Mouse (Mus musculus) duodenum, adult 2 months (tissue): ENCODE data around the gene Cdadc1. TPM values are rescaled to one million over a fixed set of nuclear protein-coding genes. Genes with fewer than 3 reads are reported as not detected.

ENCODE experiments used
- polyA plus RNA-seq: library from polyadenylated mRNA; depleted of rRNA; stranded (reverse); fragments of >200 nt; gene quantifications from 2 replicates; pipeline ENCODE4 v1.2.3, GENCODE M21; 2012; ENCODE audit warnings: low replicate concordance; rRNA removed

Cdadc1 gene
- 0.66 and 2.1 TPM in 2 replicates for polyA plus RNA-seq

GRCm38 (mm10) chr14:59597398-59598259 is at the start of gene Cdadc1:
Cdadc1 (minus strand) TSS chr14:59597959.

GRCm38 (mm10) chr14:59625158-59625805 is 27.5 kb upstream of the Cdadc1 start, which contains the start of gene Shisa2:
Shisa2 (plus strand) TSS chr14:59625308.

Other genes starting within 250 kb of the Cdadc1 start
- 1.6 and 2.0 TPM in 2 replicates for gene Phf11d, start 232.5 kb downstream of the Cdadc1 start, polyA plus RNA-seq
- gene Phf11c, start 202.6 kb downstream of the Cdadc1 start, polyA plus RNA-seq: 0.12 and 0.13 TPM in 2 replicates
- 4.7 and 6.0 TPM in 2 replicates for gene Setdb2, start 157.1 kb downstream of the Cdadc1 start, polyA plus RNA-seq
- gene Cab39l, start 157.0 kb downstream of the Cdadc1 start, polyA plus RNA-seq: 2.9 and 3.2 TPM in 2 replicates
- 8.7 and 19.7 TPM in 2 replicates for gene Shisa2, start 27.3 kb upstream of the Cdadc1 start, polyA plus RNA-seq